Mouse (Mus musculus) ES-E14 (cell line): ENCODE data around the gene Tmc2.

Experiments
- HCFC1 ChIP-seq: IDR thresholded peaks from 2 replicates; pipeline ENCODE4 v1.6.1; 2012; ENCODE audit warnings: low read length, inconsistent platforms, borderline replicate concordance; ENCODE audit not compliant: insufficient read depth
- MAFK ChIP-seq: IDR thresholded peaks from 2 replicates; pipeline ENCODE4 v1.6.1; 2014; ENCODE audit warnings: mild to moderate bottlenecking, low read depth, low read length, inconsistent platforms; ENCODE audit not compliant: insufficient read depth
- ZC3H11A ChIP-seq: IDR thresholded peaks from 2 replicates; pipeline ENCODE4 v1.6.1; 2012; ENCODE audit warnings: low read depth, mild to moderate bottlenecking, inconsistent platforms, low read length, borderline replicate concordance
- ZNF384 ChIP-seq: IDR thresholded peaks from 2 replicates; pipeline ENCODE4 v1.6.1; 2012; ENCODE audit warnings: low read depth, low read length, inconsistent platforms

GRCm38 (mm10) chr2:130178706-130179506, 16.1 kb upstream of the Tmc2 start, which contains the start of gene Snrpb:
- TF ChIP-seq ZC3H11A (no peak), ZNF384 (no peak), HCFC1 (0 out of 2 replicates have a peak, but pooled peaks have one; percentile 12), MAFK (no peak)
